Mouse (Mus musculus) right cerebral cortex, postnatal 36 days (tissue): ENCODE results near the gene Oxsm.

ENCODE experiments used
- DNase-seq, 2 experiments: peaks; one replicate each; pipeline ENCODE4 v3.0.0; 2022; ENCODE audit warnings: low spot score in 2 of 2, mixed read lengths in 1 of 2

Gene Oxsm

GRCm38 (mm10) chr14:16249171-16249874 lies at the start of gene Oxsm, which contains the start of gene Ngly1:
Oxsm (minus strand) TSS chr14:16249808.
Ngly1 (plus strand) TSS chr14:16249280.
- DNase-seq, result peak; percentile 56 to 76

- DNase-seq, result peak in 1 of 2 experiments; percentile 26
Measured at GRCm38 (mm10) chr14:16296816-16297468, 47.3 kb upstream of the Oxsm start.

GRCm38 (mm10) chr14:16293921-16294320 lies 44.3 kb upstream of the Oxsm start:
- no peak for DNase-seq

- no peak for DNase-seq
Measured at GRCm38 (mm10) chr14:16293015-16293414, 43.4 kb upstream of the Oxsm start.

GRCm38 (mm10) chr14:16292371-16292770 lies 42.8 kb upstream of the Oxsm start:
- DNase-seq, result no peak

- DNase-seq, result no peak
Measured at GRCm38 (mm10) chr14:16283966-16284365, 34.4 kb upstream of the Oxsm start.

- DNase-seq, result no peak
Measured at GRCm38 (mm10) chr14:16279196-16279595, 29.6 kb upstream of the Oxsm start.

GRCm38 (mm10) chr14:16273677-16274076 lies 24.1 kb upstream of the Oxsm start:
- DNase-seq, result no peak

- no peak for DNase-seq
Measured at GRCm38 (mm10) chr14:16269776-16270175, 20.2 kb upstream of the Oxsm start.

GRCm38 (mm10) chr14:16267028-16267427 lies 17.4 kb upstream of the Oxsm start:
- DNase-seq, result no peak

- no peak for DNase-seq
Measured at GRCm38 (mm10) chr14:16261869-16262268, 12.3 kb upstream of the Oxsm start.

- no peak for DNase-seq
Measured at GRCm38 (mm10) chr14:16260541-16260940, 10.9 kb upstream of the Oxsm start.

GRCm38 (mm10) chr14:16256209-16256608 lies 6.6 kb upstream of the Oxsm start:
- no peak for DNase-seq

GRCm38 (mm10) chr14:16255745-16256144 lies 6.1 kb upstream of the Oxsm start:
- no peak for DNase-seq

- DNase-seq, result no peak
Measured at GRCm38 (mm10) chr14:16250099-16250498, 491 bp upstream of the Oxsm start.

GRCm38 (mm10) chr14:16248603-16249157 lies 928 bp downstream of the Oxsm start:
- DNase-seq, result no peak

- no peak for DNase-seq
Measured at GRCm38 (mm10) chr14:16248135-16248534, 1.5 kb downstream of the Oxsm start.

- no peak for DNase-seq
Measured at GRCm38 (mm10) chr14:16246340-16246912, 3.2 kb downstream of the Oxsm start.

- no peak for DNase-seq
Measured at GRCm38 (mm10) chr14:16245127-16245526, 4.5 kb downstream of the Oxsm start.

- no peak for DNase-seq
Measured at GRCm38 (mm10) chr14:16244370-16244769, 5.2 kb downstream of the Oxsm start.

- no peak for DNase-seq
Measured at GRCm38 (mm10) chr14:16243603-16244209, 5.9 kb downstream of the Oxsm start.

- DNase-seq, result peak; percentile 83
Measured at GRCm38 (mm10) chr14:16242947-16243602, 6.5 kb downstream of the Oxsm start.
